Mouse (Mus musculus) midbrain, embryonic 16.5 days (tissue): Measurements from ENCODE around the gene Ccl1. TPM values are rescaled to one million over a fixed set of nuclear protein-coding genes. Genes with fewer than 3 reads are reported as not detected.

Experiments
- ATAC-seq: fragments of 200-750 bp; cut with Nextera tagmentation; 2 replicates; pipeline ENCODE4 v1.8.0; 2017; ENCODE audit warnings: moderate TSS enrichment
- H3K27ac ChIP-seq: fragments of 300-500 bp; sonication (generic); 2 replicates; pipeline ENCODE4 v1.5.1; 2014; ENCODE audit warnings: mild to moderate bottlenecking, low read length, mixed read lengths
- H3K27me3 ChIP-seq: fragments of 300-500 bp; sonication (generic); 2 replicates; pipeline ENCODE4 v1.6.1; 2014; ENCODE audit warnings: low read depth, low read length, mixed read lengths; ENCODE audit not compliant: control insufficient read depth, insufficient read depth
- H3K36me3 ChIP-seq: fragments of 300-500 bp; sonication (generic); 2 replicates; pipeline ENCODE4 v1.6.1; 2014; ENCODE audit warnings: mild to moderate bottlenecking, low read length, moderate library complexity, mixed read lengths; ENCODE audit not compliant: control insufficient read depth, insufficient read depth
- H3K4me1 ChIP-seq: fragments of 300-500 bp; sonication (generic); 2 replicates; pipeline ENCODE4 v1.6.1; 2014; ENCODE audit warnings: mild to moderate bottlenecking, low read length, mixed read lengths; ENCODE audit not compliant: control insufficient read depth, insufficient read depth
- H3K4me2 ChIP-seq: fragments of 300-500 bp; sonication (generic); 2 replicates; pipeline ENCODE4 v1.6.1; 2014; ENCODE audit warnings: mild to moderate bottlenecking, low read length, mixed read lengths
- H3K4me3 ChIP-seq: fragments of 300-500 bp; sonication (generic); 2 replicates; pipeline ENCODE4 v1.5.1; 2014; ENCODE audit warnings: low read depth, mild to moderate bottlenecking, low read length, moderate library complexity, mixed read lengths
- H3K9ac ChIP-seq: fragments of 300-500 bp; sonication (generic); 2 replicates; pipeline ENCODE4 v1.6.1; 2014; ENCODE audit warnings: low read depth, low read length, mixed read lengths
- H3K9me3 ChIP-seq: fragments of 300-500 bp; sonication (generic); replicated peaks from 2 replicates; pipeline ENCODE4 v1.6.1; 2014; ENCODE audit warnings: mild to moderate bottlenecking, low read length, mixed read lengths; ENCODE audit not compliant: control insufficient read depth, poor library complexity, severe bottlenecking
- WGBS: fragments of 180-500 bp; shearing (Covaris S2); extraction: QIAGEN DNeasy Blood & Tissue Kit; methylation state at CpG from one replicate; pipeline ENCODE4 v1.1.7; 2014; 5-methylcytosine and 5-hydroxymethylcytosine counted together
- polyA plus RNA-seq: library from polyadenylated mRNA; unstranded; fragments of >200 nt; fragmentation: Nextera tagmentation; extraction: Ambion mirVana; gene quantifications from 2 replicates; pipeline ENCODE4 v1.2.1, GENCODE M21; 2015

The Ccl1 gene
- polyA plus RNA-seq, 1 experiment from 2014 or later: 1.1 TPM

DNA sequence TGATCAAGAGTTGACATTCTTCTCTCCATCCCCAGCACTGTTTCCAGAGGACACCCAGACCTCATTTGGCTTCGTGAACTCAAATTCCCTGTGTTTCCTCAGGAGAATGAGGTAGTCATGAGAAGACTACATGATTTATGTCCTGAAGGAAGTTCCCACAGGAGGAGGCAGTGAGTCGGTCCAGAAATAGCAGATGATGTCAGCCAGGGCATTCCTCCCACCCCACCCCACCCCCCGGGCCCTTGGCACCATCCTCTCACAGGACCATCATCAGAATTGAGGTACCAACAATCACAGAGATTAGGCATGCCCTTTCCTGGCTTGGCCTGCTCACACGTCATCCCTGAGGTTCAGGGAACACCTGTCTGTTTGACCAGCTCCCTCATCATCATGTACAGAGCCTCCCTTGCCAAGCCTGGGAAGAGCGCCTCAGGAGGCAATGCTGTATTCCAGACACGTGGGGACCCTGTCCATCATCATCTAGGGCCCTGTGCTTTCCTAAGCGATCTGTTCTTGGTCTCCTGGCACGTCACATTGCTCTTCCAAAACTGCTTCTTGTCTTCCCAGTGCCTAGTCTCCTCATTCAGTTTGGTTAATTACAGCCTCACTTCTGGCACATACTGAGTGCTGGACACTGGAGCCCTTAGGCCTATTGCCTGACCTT lies 31.2 kb downstream of the Ccl1 start:
- H3K4me1 ChIP-seq: peaks cover 4% of the 10 kb centered on the region; the same call in 1 of the 2 replicates
- WGBS: 79% methylated on average over 8 of the region's 8 CpGs
- H3K27ac ChIP-seq: no peak overlapping the region
- no peaks in the 10 kb centered on the region for H3K27me3 ChIP-seq
- no peak overlapping the region for H3K9ac ChIP-seq
- H3K9me3 ChIP-seq: no peaks in the 10 kb centered on the region
- no peak for ATAC-seq
- H3K36me3 ChIP-seq: no peaks in the 10 kb centered on the region
- no peak overlapping the region for H3K4me2 ChIP-seq
- no peak overlapping the region for H3K4me3 ChIP-seq

DNA sequence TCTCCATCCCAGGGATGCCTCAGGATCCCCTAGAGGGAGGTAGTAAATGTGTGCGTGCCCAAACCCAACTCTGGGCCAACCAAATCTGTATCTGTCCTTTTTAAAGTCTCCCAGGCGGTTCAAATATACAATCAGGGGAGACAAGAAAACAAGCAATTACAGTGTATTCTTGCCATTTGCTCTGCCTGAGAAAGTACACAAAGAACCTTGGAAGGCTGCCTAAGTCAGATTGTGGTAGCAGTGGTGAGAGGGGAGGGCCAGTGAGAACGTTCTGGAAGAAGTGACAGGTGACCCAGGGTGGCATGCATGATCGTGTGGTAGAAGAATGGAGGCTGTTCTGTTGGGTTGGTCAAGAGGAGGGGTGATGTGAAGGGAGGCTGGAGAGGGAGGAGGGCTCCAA lies 46.4 kb downstream of the Ccl1 start:
- no peak overlapping the region for H3K27ac ChIP-seq
- H3K4me2 ChIP-seq: no peak overlapping the region
- peaks cover 6% of the 10 kb centered on the region for H3K4me1 ChIP-seq
- H3K9me3 ChIP-seq: no peaks in the 10 kb centered on the region
- H3K4me3 ChIP-seq: no peak overlapping the region
- H3K27me3 ChIP-seq: peaks cover 3% of the 10 kb centered on the region; the same call in 1 of the 2 replicates
- 43% methylated on average over 4 of the region's 4 CpGs for WGBS
- ATAC-seq: no peak
- no peak overlapping the region for H3K9ac ChIP-seq
- no peaks in the 10 kb centered on the region for H3K36me3 ChIP-seq

GRCm38 (mm10) chr11:82255601-82256000 lies 49.9 kb downstream of the Ccl1 start:
- no peak overlapping the region for H3K27ac ChIP-seq
- WGBS: 25% methylated on average over 4 of the region's 4 CpGs
- H3K36me3 ChIP-seq: no peaks in the 10 kb centered on the region
- no peak overlapping the region for H3K9ac ChIP-seq
- H3K4me2 ChIP-seq: no peak overlapping the region
- H3K9me3 ChIP-seq: no peaks in the 10 kb centered on the region
- peaks cover 6% of the 10 kb centered on the region for H3K4me1 ChIP-seq
- H3K27me3 ChIP-seq: no peaks in the 10 kb centered on the region
- peak; percentile 68 for ATAC-seq
- H3K4me3 ChIP-seq: no peak overlapping the region

DNA sequence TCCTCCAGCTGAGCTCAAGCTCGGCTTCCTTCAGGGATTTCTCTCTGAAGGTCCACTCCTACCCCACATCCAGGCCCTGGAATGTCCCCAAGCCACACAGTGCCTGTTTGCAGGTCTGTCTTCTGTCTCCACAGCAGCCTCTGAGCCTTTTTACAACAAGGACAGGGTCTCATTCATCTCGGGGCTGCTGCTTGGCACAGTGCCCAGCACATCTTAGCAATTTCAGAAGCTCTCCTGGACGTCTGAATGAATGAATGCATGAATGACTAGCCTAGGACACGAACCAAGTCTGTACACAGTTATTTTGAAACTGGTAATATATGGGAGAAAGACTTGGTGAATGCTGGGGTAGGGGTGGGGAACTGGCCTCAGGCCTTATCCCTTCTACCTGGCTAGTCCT lies 52.1 kb downstream of the Ccl1 start:
- no peak overlapping the region for H3K27ac ChIP-seq
- no peaks in the 10 kb centered on the region for H3K36me3 ChIP-seq
- no peak overlapping the region for H3K4me3 ChIP-seq
- no peak overlapping the region for H3K4me2 ChIP-seq
- H3K4me1 ChIP-seq: peaks cover 6% of the 10 kb centered on the region
- WGBS: 25% methylated on average over 4 of the region's 4 CpGs
- no peak overlapping the region for H3K9ac ChIP-seq
- H3K9me3 ChIP-seq: no peaks in the 10 kb centered on the region
- no peaks in the 10 kb centered on the region for H3K27me3 ChIP-seq
- ATAC-seq: no peak

- H3K9me3 ChIP-seq: no peaks in the 10 kb centered on the region
- no peaks in the 10 kb centered on the region for H3K27me3 ChIP-seq
- H3K4me3 ChIP-seq: no peak overlapping the region
- H3K36me3 ChIP-seq: no peaks in the 10 kb centered on the region
- peaks cover 6% of the 10 kb centered on the region for H3K4me1 ChIP-seq
- no peak for ATAC-seq
- WGBS: 41% methylated on average over 6 of the region's 6 CpGs
- no peak overlapping the region for H3K4me2 ChIP-seq
- no peak overlapping the region for H3K27ac ChIP-seq
- no peak overlapping the region for H3K9ac ChIP-seq
Observed at GRCm38 (mm10) chr11:82251251-82251650, 54.2 kb downstream of the Ccl1 start.

- no peak overlapping the region for H3K27ac ChIP-seq
- H3K36me3 ChIP-seq: no peaks in the 10 kb centered on the region
- no peaks in the 10 kb centered on the region; the same call in 1 of the 2 replicates for H3K4me1 ChIP-seq
- 51% methylated on average over 6 of the region's 6 CpGs for WGBS
- no peak for ATAC-seq
- H3K27me3 ChIP-seq: no peaks in the 10 kb centered on the region
- H3K9me3 ChIP-seq: no peaks in the 10 kb centered on the region
- no peak overlapping the region for H3K4me3 ChIP-seq
- H3K4me2 ChIP-seq: no peak overlapping the region
- H3K9ac ChIP-seq: no peak overlapping the region
Observed at GRCm38 (mm10) chr11:82249945-82250344, 55.5 kb downstream of the Ccl1 start.

DNA sequence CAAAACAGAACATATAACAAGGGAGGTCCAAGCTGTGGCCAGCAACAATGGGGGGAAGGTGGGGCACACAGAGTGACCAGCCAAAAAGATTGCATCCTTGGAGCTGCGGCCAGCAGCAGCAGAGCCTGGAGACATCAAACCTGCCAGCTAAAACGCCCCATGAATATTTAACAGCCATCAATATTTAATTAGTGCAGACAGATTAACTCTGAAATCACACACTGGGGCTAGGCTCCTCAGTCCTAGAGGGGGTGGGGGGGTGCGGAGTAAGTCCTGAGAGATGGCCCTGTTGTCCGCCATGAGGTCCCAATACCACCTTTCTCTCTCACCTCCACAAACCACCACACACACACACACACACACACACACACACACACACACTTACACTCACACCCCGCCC lies 68.1 kb downstream of the Ccl1 start:
- Histone ChIP-seq H3K36me3 (no peaks in the 10 kb centered on the region), H3K4me2 (no peak overlapping the region), H3K9ac (no peak overlapping the region), H3K27ac (no peak overlapping the region), H3K27me3 (no peaks in the 10 kb centered on the region), H3K4me3 (no peak overlapping the region), H3K9me3 (no peaks in the 10 kb centered on the region), H3K4me1 (0 out of 2 replicates have a peak, but pooled peaks cover 7% of the 10 kb centered on the region)
- peak; percentile 37 for ATAC-seq
- 22% methylated on average over 5 of the region's 5 CpGs for WGBS

GRCm38 (mm10) chr11:82235551-82236207 lies 69.8 kb downstream of the Ccl1 start:
- Histone ChIP-seq H3K36me3 (no peaks in the 10 kb centered on the region), H3K4me2 (no peak overlapping the region), H3K9me3 (no peaks in the 10 kb centered on the region), H3K27ac (no peak overlapping the region), H3K4me3 (no peak overlapping the region), H3K4me1 (0 out of 2 replicates have a peak, but pooled peaks cover 7% of the 10 kb centered on the region), H3K9ac (no peak overlapping the region), H3K27me3 (no peaks in the 10 kb centered on the region)
- WGBS: 31% methylated on average over 2 of the region's 2 CpGs
- ATAC-seq: peak; percentile 84; the same call in 1 of the 2 replicates

- no peak for ATAC-seq
- Histone ChIP-seq H3K4me2 (no peak overlapping the region), H3K4me3 (no peak overlapping the region), H3K9ac (no peak overlapping the region), H3K36me3 (no peaks in the 10 kb centered on the region), H3K4me1 (0 out of 2 replicates have a peak, but pooled peaks cover 7% of the 10 kb centered on the region), H3K27me3 (no peaks in the 10 kb centered on the region), H3K9me3 (no peaks in the 10 kb centered on the region), H3K27ac (no peak overlapping the region)
- WGBS: 57% methylated on average over 6 of the region's 6 CpGs
Observed at GRCm38 (mm10) chr11:82233991-82234390, 71.5 kb downstream of the Ccl1 start.
